Mouse (Mus musculus): Measurements from ENCODE around the gene Nit2. TPM values are rescaled to one million over a fixed set of nuclear protein-coding genes. Genes with fewer than 3 reads are reported as not detected.

The Nit2 gene
- total and polyA plus RNA-seq, 3 experiments, result 33.6 to 38.9 TPM; not detected in 1

DNA sequence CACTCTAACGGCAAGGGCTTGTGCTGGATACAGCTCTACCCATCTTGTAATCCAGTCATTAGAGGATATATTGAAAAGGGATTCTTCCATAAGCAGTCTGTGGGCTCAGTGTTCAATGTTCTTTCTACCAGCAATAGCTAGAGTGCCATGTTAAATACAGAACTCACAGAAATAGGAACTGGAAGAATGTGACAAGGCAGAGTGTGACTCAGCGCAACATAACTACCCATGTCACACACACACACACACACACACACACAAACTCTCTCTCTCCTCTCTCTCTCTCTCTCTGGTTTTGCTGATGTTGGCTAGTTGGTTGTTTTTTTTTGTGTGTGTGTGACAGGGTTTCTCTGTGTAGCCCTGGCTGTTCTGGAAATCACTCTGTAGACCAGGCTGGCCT lies 43.9 kb upstream of the Nit2 start:
- no peak overlapping the region for H3K27ac ChIP-seq (ENCODE audit: control insufficient read depth, low read depth, low read length)
- TF ChIP-seq BHLHE40 (IDR thresholded peaks at IDR 0.05; ENCODE audit: borderline replicate concordance, low read depth, low read length) (no peak), USF1 (IDR thresholded peaks at IDR 0.05; ENCODE audit: low read depth, low read length) (no peak), SIN3A (IDR thresholded peaks at IDR 0.05; ENCODE audit: low read length) (no peak), USF2 (IDR thresholded peaks at IDR 0.05; ENCODE audit: borderline replicate concordance in 1 of 2, insufficient read depth in 1 of 2, low read depth in 1 of 2, low read length in 2 of 2) (no peak), UBTF (IDR thresholded peaks at IDR 0.05; ENCODE audit: borderline replicate concordance, insufficient read depth, low read depth, low read length) (no peak), RAD21 (IDR thresholded peaks at IDR 0.05; ENCODE audit: low read depth, low read length) (no peak), MAX (IDR thresholded peaks at IDR 0.05; ENCODE audit: low read length) (no peak), NRF1 (IDR thresholded peaks at IDR 0.05; ENCODE audit: insufficient read depth, low read depth, low read length, poor library complexity, severe bottlenecking) (no peak), MYC (IDR thresholded peaks at IDR 0.05; ENCODE audit: low read depth, low read length) (no peak)

DNA sequence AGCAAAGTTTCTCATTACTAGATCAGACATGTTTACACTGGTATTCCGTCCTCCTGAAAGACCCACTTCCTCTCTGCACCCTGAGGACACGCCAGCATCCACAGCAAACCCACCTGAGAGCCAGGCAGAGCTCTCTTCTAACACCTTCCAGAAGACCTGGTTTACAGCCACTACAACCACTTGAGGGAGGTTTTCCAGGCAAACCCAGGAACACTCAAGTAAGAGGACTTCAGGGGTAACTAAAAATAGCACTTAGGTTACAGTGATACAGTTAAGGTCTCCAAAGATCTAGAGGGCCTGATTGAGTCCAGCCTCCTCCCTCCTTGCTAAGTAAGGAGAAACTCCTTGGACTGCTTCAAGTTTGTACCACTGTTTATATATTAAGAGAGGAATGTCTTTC lies 41.2 kb upstream of the Nit2 start:
- Histone ChIP-seq H3K27me3 (ENCODE audit: control insufficient read depth in 1 of 2, insufficient read depth in 2 of 2, low read length in 2 of 2) (no peaks in the 10 kb centered on the region), H3K79me2 (ENCODE audit: control insufficient read depth, insufficient read depth, low read length, poor library complexity) (no peaks in the 10 kb centered on the region), H3K27ac (ENCODE audit: control insufficient read depth, low read depth, low read length) (no peak overlapping the region), H3K9ac (ENCODE audit: control insufficient read depth, low read depth, low read length, poor library complexity, severe bottlenecking) (no peak overlapping the region), H3K4me1 (ENCODE audit: control insufficient read depth in 1 of 2, insufficient read depth in 2 of 2, low read length in 2 of 2) (0 out of 4 replicates have a peak, but pooled peaks cover 0 to 4% of the 10 kb centered on the region in 2 experiments), H3K4me3 (ENCODE audit: control insufficient read depth in 1 of 2, insufficient read depth in 1 of 2, low read depth in 2 of 2, low read length in 2 of 2) (no peak overlapping the region), H3K36me3 (ENCODE audit: control insufficient read depth in 1 of 2, insufficient read depth in 2 of 2, low read length in 2 of 2) (no peaks in the 10 kb centered on the region; a peak in 2 of 4 replicates), H3K9me3 (replicated peaks; ENCODE audit: insufficient read depth, low read length) (no peaks in the 10 kb centered on the region)
- DNase-seq (ENCODE audit: low read depth, low spot score), result no peak
- TF ChIP-seq MEF2A (IDR thresholded peaks at IDR 0.05; ENCODE audit: extremely low read depth, insufficient replicate concordance, low read depth, low read length, poor library complexity, severe bottlenecking), result no peak
- TF ChIP-seq KAT2A (conservative IDR thresholded peaks at IDR 0.05; ENCODE audit: low read depth, low read length), result no peak
- no peak for TF ChIP-seq ZKSCAN1 (IDR thresholded peaks at IDR 0.05; ENCODE audit: low read depth, low read length)
- TF ChIP-seq ELF1 (IDR thresholded peaks at IDR 0.05; ENCODE audit: low read depth, low read length), result no peak
- TF ChIP-seq ZNF384 (IDR thresholded peaks at IDR 0.05; ENCODE audit: low read depth, low read length), result no peak
- TF ChIP-seq MYC (IDR thresholded peaks at IDR 0.05; ENCODE audit: low read depth, low read length), result no peak
- no peak for TF ChIP-seq SMC3 (IDR thresholded peaks at IDR 0.05; ENCODE audit: low read depth, low read length)
- TF ChIP-seq GABPA (IDR thresholded peaks at IDR 0.05; ENCODE audit: low read depth, low read length), result no peak
- TF ChIP-seq CHD2 (IDR thresholded peaks at IDR 0.05; ENCODE audit: low read length), result no peak
- TF ChIP-seq RCOR1 (IDR thresholded peaks at IDR 0.05; ENCODE audit: low read depth, low read length), result no peak
- no peak for TF ChIP-seq POLR2AphosphoS5 (IDR thresholded peaks at IDR 0.05; ENCODE audit: borderline replicate concordance, low read depth, low read length)

More for the DNA sequence above, 43.9 kb upstream of the Nit2 start:
- DNase-seq (ENCODE audit: low read depth, low spot score), result peak; percentile 66
- H3K9me3 ChIP-seq (replicated peaks; ENCODE audit: insufficient read depth, low read length), result no peaks in the 10 kb centered on the region
- H3K9ac ChIP-seq (ENCODE audit: control insufficient read depth, low read depth, low read length, poor library complexity, severe bottlenecking), result no peak overlapping the region
- H3K27me3 ChIP-seq (ENCODE audit: control insufficient read depth in 1 of 2, insufficient read depth in 2 of 2, low read length in 2 of 2), result no peaks in the 10 kb centered on the region
- H3K79me2 ChIP-seq (ENCODE audit: control insufficient read depth, insufficient read depth, low read length, poor library complexity), result no peaks in the 10 kb centered on the region
- peaks cover 6 to 8% of the 10 kb centered on the region in 2 experiments for H3K4me1 ChIP-seq (ENCODE audit: control insufficient read depth in 1 of 2, insufficient read depth in 2 of 2, low read length in 2 of 2)
- peaks cover 0 to 5% of the 10 kb centered on the region in 2 experiments for H3K36me3 ChIP-seq (ENCODE audit: control insufficient read depth in 1 of 2, insufficient read depth in 2 of 2, low read length in 2 of 2)
- H3K4me3 ChIP-seq (ENCODE audit: control insufficient read depth in 1 of 2, insufficient read depth in 1 of 2, low read depth in 2 of 2, low read length in 2 of 2), result no peak overlapping the region
